Mouse (Mus musculus) erythroid progenitor cell, adult 5-6 weeks (primary cell): ENCODE data around the gene Frmd4b. TPM values are rescaled to one million over a fixed set of nuclear protein-coding genes. Genes with fewer than 3 reads are reported as not detected.
"Not testable (repeated sequence)": the region's sequence is repeated elsewhere in the genome, so short reads cannot be mapped to it uniquely, and the experiment has no call there.

Source experiments
- ATAC-seq: replicated peaks from 2 replicates; pipeline ENCODE4 v1.8.0; 2016; ENCODE audit warnings: moderate number of reproducible peaks, mild to moderate bottlenecking, moderate TSS enrichment, inconsistent platforms; ENCODE audit not compliant: poor library complexity, low FRiP score, severe bottlenecking
- total RNA-seq, 2 experiments: library from RNA; stranded (forward) in 1 of 2; stranded (reverse) in 1 of 2; fragments of 150-400 nt in 1 of 2; fragments of 186-747, 209-891 nt in 1 of 2; gene quantifications; 2 replicates each; pipeline versions ENCODE4 v1.2.3 to v1.2.4; 2015 to 2017; ENCODE audit warnings: low replicate concordance in 2 of 2

Gene Frmd4b
- total RNA-seq, 2 experiments from 2014 or later, result 7.2 to 21.0 TPM

DNA sequence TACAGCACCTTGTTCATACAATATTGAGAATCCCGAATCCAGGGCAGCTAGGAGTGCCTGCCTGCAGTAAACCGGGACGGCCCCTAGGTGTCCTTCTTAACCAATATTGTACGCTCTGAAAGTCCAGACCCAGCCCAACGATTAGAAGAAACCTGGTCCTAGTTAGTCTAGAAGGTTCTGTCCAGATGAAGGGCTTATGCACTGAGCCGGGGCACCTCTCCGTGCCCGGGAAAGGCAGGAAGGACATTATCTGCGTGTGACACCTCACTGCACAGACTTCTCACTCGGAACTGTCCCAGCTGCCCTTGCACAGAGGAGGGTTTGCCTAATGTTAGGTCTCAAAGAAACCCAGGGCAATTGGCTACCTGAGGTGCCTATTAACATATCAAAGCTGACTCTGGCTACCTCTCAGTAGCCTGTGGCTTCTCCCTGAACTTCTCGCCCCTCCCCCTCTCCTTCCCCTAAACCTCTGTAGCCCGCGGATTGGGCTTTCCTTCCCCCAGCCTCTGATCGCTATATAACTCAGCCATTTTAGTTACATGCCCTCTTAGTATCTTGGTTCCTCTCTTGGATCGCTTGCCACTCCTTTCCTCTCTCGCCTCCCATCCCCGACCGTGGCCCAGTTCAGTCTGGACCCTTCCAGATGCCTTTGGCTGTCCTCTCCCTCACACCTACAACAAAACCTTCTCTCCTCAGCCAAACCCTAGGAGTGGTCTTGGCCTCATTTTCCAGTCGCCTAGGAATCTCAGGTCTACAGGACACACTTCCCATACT lies 339.1 kb downstream of the Frmd4b start:
- no peak for ATAC-seq

DNA sequence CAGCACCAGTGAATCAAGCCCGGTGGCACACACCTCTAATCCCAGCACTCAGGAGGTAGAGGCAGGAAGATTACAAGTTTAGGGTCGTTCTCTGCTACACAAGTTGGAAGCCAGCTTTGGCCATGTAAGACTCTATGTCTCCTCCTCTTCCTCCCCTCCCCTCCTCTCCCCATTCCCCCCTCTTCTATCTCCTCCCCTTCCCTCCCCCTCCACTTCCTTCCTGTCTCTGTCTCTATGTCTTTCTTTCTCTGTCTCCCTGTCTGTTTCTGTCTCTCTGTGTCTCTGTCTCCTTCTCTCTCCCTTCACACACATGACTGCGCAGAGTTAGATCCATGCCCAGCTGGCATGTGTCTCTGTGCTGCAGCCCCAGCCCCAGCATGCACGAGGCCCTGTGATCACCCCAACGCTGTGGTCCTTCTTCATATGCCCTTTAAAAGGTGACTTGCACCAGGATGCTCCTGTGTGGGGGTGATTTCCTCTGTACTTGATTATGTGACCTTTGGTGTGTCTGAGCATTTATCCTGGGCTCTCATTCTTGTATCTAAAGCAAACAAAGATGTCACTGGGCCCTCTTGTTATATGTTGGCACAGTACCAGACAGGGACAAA lies 340.3 kb downstream of the Frmd4b start:
- no peak for ATAC-seq

DNA sequence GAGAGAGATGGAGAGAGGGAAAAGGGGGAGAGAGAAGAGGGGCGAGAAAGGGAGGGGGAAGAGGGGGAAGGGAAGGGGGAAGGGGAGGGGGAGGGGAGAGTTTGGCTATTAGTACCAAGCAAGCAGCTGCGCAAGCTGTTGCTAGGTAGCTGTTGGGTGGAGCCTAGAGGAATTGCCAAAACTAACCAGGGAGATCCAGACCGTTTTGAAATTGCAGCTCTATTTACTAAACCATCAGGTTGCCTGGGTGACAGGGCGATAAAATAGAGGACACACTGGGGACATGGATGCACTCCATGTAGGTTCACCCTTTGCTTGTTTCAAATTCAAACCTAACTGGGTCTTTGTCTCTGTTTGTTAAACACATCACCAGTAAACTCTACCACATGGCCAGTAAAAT lies 341.0 kb downstream of the Frmd4b start:
- no peak for ATAC-seq

DNA sequence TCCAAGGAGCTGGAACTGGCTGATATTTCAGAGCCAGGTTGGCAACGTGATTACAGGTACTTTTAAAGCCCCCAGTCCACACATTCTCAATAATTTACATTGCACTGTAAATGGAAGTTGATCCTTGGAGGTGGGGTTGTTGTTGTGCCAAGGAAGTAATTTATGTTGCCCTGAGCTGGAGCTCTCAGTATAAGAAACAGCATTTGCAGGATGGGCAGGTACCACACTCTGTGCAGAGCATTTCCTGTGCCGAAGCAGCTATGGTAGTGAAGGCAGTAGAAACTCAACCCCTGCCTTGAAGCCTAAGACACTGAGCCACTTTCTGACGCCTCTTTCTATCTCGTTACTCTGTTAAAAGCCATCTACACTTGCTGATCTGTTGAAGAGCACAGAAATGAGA lies 341.6 kb downstream of the Frmd4b start:
- ATAC-seq, result no peak

DNA sequence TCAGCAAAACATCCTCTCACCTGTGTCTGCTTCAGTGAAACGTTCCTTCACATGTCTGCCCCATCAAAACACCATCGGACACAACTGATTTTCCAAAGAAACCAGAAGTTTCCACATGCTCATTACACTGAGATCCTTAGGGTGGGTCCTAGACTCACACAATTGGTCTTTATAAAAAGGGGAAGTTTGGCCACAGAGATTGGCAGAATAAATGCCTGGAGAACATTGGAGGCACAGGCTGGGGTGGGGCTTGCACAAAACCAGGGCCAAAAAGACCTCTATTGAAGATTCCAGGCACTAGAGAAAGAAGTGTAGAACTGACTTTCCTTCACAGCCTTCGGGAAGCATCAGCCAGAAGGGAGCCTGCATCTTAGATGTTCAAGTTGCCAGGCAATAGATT lies 343.6 kb downstream of the Frmd4b start:
- ATAC-seq, result no peak

DNA sequence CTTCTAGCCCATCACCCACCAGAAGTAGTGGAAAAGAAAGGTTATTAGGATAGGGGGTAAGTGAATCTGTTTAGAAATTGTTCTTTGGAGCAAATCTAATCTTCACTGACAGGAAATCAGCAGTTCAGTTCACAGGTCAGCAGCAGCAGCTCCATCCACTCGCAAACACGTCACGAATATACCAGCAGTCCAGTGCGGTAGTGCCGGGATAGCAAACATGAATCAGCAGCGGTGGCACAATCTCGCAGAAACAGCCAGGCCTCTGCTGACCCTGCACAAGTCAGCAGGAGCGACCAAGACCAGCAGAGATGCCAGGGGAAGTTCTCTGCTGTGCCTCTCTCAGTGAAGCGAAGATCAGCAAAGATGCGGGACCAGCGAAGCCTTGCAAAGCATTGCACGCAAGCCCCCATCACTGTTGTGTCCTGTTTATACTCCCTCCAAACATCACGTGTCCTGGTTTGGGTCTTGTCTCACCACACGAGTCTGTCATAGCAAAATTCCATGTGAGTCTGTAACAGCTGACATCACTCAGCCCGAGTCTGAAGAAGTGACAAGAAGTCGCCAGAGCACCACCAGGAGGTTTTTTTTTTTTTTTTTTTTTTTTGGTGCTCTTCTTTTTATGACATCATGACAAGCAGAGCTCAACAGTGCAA lies 344.2 kb downstream of the Frmd4b start:
- ATAC-seq, result no peak

DNA sequence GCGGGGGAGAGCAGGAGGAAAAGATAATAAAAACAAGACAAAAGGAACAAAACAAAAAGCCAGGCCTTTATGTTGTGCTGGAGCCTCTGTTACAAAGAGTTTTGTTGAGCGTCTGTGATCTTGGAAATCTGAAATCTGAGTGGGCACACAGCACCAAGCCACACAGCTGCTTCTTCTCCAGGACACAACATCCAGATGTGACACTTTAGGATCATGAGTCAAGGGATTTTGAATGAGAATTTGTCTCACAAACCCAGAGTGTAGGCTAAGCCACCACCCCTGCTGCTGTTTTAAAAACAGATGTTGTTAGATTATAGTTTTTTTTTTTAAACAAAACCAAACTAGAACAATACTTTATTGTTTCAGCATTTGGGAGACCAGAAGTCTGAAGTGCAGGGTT lies 345.0 kb downstream of the Frmd4b start:
- no peak for ATAC-seq

DNA sequence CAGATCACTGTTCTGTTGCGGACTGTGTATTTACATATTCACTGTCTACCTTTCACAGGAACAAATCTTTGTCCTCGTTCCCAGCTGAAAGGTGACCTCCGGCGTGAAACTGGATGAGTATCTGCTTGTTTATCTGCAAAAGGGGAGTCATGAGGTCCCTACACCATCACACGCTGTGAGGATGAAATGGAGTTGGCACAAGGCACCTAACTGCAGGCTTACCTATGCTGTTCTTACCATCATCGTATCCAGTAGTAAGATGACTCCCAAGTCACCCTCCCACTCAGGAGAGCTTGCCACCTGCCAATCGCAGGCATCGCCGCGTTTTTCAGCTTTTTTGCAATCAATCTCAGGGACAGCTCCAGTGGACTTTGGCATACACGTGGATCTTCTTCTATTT lies 347.7 kb downstream of the Frmd4b start:
- no peak for ATAC-seq

DNA sequence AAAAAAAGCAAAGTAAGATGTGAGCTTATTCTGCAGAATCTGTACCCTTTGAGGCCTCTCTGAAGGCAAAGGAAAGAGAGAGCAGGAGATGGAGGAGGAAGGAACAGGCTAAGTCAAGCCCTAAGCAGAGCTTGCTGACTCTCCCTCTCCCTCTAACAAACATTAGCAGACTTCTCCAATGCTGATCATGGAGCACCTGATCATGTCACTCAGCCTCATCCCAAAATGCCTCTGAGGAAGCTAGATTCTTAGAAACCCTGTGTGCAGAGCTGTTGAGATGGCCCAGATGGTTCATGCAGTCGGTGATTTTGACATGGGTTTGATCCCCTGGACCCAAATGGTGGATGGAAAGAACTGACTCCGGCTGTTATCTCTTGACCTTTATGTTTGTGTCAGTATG lies 350.2 kb downstream of the Frmd4b start:
- ATAC-seq, result no peak

DNA sequence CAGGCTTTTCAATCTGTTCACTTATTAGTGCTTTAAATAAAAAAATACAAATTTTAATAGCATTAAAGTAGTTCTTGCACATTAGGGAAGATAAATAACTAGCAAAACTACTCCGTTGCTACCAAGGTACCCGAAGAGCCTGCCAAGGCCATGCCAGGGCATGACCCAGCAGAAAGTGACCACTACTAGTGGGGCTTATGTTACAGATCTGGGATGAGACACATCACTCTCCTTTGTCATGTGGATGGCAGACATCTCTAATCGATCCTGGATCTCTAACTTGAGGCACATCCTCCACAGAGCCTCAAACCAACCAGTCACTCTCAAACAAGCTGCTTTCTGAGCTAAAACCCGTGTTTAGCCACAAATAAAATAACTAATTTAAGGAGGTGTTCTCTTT lies 350.7 kb downstream of the Frmd4b start:
- ATAC-seq, result no peak

DNA sequence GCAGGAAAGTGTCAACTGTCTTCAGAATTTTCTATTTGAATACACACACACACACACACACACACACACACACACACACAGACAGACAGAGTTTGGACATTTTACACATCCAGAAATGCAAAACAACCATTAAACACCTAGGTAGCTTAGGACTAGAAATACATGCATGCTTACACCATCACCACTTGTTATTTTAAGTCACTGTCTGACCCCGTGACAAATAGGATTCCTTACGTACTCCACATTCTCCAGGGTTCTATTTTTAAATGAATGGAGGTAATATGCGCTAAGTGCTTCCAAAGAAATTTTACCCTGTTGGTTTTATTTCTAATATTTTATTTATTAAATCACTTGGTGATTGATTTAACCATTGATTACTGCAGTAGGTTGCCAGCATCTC lies 351.6 kb downstream of the Frmd4b start:
- no peak for ATAC-seq

DNA sequence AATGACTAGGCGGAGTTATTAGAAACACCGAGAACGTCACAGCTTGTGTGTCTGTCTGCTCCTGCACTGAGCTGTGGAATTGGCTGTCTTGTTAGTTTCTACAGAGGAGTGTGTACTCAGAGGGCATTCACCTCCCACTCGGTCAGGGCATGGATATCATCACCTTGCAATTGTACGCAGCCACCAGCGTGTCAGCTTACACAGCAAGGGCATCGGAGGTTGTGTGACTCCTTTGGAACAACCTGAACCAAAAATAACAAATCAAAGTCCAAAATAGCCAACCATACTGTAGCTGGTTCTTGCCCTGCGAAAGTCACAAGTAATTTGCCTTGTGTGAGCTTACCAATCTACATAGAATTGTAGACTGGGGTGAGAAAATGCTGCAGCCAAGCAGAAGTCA lies 352.1 kb downstream of the Frmd4b start:
- no peak for ATAC-seq

DNA sequence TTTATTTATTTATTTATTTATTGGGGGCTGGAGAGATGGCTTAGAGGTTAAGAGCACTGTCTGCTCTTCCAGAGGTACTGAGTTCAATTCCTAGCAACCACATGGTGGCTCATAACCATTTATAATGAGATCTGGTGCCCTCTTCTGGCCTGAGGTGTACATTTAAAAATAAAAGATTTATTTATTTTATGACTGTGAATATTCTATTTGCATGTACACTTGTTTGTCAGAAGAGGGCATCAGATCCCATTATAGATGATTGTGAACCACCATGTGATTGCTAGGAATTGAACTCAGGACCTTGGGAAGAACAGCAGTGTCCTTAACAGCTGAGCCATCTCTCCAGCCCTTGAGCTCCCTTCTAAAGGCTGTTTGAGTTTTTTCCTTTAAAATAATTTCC lies 353.6 kb downstream of the Frmd4b start:
- ATAC-seq, result not testable (repeated sequence)

DNA sequence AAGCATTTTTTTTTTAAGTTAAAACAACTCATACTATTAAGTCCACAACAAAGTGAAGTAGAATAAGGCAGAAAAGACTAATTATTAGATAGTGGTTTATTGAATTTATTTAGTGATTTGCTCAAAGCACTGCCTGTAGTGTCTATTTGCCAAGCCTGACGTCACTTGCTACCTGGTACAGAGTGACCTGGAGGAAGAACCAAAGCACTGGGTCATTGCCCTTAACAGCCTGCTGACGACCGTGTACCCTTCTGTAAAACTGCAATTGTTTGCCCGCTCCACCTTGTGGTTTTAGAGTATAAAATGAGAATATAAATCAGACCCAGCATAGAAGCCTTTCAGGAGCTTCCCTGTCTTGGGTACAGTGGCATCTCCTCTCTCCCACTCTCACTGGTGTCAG lies 355.1 kb downstream of the Frmd4b start:
- ATAC-seq, result no peak

DNA sequence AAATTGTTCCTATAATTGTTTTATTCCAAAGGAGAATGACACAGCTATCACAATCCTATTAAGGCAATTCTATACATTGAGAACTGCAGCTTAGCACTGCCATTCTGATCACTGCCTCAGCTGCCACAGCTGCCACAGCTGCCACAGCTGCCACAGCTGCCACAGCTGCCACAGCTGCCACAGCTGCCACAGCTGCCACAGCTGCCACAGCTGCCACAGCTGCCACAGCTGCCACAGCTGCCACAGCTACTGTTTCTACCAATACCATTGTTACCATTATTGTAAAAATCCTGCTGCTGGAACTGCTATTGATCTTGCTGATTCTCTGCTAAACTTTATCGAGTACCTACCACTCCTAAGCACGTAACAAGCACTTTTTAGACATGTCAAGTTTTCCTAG lies 357.4 kb downstream of the Frmd4b start:
- ATAC-seq, result not testable (repeated sequence)

DNA sequence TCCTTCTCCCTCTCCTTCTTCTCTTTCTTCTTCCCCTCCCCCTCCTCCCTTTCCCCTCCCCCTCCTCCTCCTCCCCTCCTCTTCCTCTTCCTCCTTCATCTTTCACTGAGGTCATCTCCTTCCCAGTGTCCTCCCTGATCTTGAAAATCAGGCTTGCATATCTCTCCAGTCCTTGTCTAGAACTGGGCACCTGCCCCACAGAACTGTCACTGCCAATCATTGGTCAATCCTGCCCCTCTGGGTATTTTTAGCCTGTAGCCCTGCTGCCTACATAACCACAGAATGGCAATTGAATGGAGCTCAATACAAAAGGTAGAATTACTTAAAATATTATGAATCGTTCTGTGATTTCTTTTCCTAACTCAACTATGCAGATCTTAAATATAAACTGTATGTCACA lies 358.9 kb downstream of the Frmd4b start:
- no peak for ATAC-seq

DNA sequence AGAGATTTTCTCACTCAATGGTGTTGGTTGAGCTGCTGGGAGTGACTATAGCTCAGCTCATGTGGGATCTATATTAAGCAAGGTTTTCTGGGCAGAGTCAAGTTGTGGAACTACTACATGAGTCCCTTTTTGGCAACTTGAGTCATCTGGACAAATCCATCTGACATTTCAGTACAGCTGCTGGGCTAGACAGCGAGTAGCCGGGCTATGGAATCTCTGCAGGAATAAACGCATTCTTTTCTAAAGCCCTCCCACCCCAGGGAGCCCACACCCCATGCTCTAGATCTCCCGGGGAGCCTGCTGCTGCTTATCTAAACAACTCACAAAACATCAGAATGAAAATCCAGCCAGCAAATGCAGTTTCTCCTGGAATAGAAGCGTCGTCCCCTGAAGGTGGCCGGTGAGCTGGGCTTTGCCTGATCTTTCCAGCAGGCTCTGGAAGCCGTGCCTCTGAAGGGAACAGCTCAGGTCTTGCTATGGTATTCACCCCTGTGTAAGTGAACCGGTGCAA lies 364.6 kb downstream of the Frmd4b start, which contains the start of gene Lmod3:
Lmod3 (minus strand) TSS at position 49 of the 511 bp plus-strand sequence.
- no peak for ATAC-seq

DNA sequence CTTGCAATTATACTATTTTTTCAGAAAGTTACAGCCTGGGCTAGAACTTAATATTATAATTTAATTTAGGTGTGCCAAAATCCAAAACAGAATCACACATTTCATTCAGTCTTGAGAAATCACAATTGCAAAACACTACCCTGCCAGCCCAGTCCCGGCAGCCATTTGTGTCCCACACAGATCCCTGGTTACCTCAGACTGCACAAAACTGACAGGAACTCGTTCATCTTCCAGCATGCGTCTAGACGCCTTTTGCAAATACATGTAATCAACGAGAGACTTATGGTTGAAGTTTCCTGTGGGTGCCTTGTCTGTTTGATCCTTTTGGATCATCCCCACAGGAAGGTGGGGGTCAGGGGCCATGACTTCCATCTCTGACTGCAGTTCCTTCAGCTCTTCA lies 365.3 kb downstream of the Frmd4b start:
- ATAC-seq, result no peak

DNA sequence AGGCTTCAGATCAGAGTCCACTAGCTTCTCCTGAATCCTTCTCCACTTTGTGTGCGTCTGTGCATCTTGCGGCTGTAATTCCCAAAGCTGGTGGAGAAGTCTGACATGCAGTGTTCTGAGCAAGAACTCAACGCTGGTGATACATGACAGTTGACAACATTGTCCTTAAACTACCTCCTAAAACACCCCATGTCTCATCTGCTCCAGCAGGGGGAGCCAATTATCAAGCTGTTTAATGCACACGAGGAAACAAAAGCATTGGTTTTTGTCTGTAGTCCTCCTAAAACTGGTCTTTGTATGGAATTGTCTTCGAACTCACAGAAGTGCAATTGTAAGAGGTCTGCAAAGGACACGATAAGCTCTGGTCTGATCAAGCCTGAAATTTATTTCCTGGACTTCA lies 366.4 kb downstream of the Frmd4b start:
- no peak; the same call in 1 of the 2 replicates for ATAC-seq

DNA sequence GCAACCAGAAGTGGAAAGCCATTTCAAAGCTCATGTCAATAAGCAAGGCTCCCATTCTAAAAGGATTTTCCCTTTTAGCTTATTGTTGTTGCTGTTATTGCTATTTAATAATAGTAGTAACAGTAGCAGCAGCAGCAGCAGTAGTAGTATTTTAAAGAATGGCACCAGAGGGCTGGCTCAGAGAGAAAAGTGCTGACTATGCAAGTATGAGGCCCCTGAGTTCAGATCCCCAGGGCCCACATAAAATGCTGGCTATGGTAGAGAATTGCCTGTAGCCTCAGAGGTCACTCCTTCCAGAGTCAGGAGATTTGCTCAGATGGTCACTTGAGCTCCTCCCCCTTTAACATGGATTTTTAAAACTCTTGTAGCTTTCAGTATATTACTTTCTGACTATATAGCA lies 372.1 kb downstream of the Frmd4b start:
- no peak for ATAC-seq

DNA sequence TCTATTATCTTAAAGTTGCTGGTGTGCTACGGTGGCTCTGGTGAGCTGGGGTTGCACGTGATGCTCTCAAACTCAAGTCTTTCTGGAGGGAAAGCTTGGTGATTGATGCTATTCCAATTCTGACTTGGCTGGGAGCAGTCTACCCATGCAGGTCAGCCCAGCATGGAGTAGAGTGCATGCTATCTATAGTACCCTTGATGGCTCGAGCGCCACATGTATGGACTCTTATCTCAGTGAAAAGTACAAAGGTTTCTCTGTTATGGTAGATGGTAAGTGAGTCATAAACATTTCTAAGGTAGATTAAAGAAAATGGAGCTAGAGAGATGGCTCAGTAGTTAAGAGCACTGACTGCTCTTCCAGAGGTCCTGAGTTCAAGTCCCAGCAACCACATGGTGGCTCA lies 374.8 kb downstream of the Frmd4b start:
- no peak for ATAC-seq
